Mouse (Mus musculus): ENCODE measurements around the gene Zswim2.
"Not testable (repeated sequence)": the region's sequence is repeated elsewhere in the genome, so short reads cannot be mapped to it uniquely, and the experiment has no call there.

Gene Zswim2

GRCm38 (mm10) chr2:83940931-83941361 is at the start of gene Zswim2:
Zswim2 (minus strand) TSS chr2:83941228.
- DNase-seq (ENCODE audit: low read depth, low spot score): peak; percentile 24

DNA sequence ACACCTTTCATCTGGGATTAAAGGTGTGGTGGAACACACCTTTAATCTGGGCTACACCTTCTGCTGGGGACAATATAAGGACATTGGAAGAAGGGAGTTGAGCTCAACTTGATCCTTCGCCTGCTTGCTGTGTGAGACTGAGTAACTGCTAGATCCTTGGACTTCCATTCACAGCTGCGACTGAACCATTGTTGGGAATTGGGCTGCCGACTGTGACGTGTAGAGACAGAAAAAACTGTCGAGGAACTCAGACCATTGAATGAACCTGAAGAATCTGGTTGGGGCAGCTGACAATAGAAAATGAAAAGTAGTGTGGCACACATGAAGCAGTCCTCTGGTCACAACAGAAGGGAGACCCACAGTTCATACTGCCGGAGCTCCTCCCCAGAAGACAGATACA is 49.2 kb upstream of the Zswim2 start, which contains the start of gene Gm13691:
Gene Gm13691, plus strand, starts transcription at position 301 of the 400 bp plus-strand sequence.
- not testable (repeated sequence) for DNase-seq (ENCODE audit: low read depth, low spot score)

- not testable (repeated sequence) for DNase-seq (ENCODE audit: low read depth, low spot score)
Observed at GRCm38 (mm10) chr2:83984443-83984842, 43.4 kb upstream of the Zswim2 start, which contains the start of gene Gm13697. Gm13697 (plus strand) TSS chr2:83984743.

GRCm38 (mm10) chr2:83978633-83979032 is 37.6 kb upstream of the Zswim2 start, which contains the start of gene Gm13694:
Gm13694 (plus strand) TSS chr2:83978933.
- not testable (repeated sequence) for DNase-seq (ENCODE audit: low read depth, low spot score)

GRCm38 (mm10) chr2:83972823-83973222 is 31.8 kb upstream of the Zswim2 start, which contains the start of gene Gm13696:
Gm13696 (plus strand) TSS chr2:83973123.
- not testable (repeated sequence) for DNase-seq (ENCODE audit: low read depth, low spot score)

DNA sequence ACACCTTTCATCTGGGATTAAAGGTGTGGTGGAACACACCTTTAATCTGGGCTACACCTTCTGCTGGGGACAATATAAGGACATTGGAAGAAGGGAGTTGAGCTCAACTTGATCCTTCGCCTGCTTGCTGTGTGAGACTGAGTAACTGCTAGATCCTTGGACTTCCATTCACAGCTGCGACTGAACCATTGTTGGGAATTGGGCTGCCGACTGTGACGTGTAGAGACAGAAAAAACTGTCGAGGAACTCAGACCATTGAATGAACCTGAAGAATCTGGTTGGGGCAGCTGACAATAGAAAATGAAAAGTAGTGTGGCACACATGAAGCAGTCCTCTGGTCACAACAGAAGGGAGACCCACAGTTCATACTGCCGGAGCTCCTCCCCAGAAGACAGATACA is 26.0 kb upstream of the Zswim2 start, which contains the start of gene Gm13695:
Gene Gm13695, plus strand, starts transcription at position 301 of the 400 bp plus-strand sequence.
- not testable (repeated sequence) for DNase-seq (ENCODE audit: low read depth, low spot score)

DNA sequence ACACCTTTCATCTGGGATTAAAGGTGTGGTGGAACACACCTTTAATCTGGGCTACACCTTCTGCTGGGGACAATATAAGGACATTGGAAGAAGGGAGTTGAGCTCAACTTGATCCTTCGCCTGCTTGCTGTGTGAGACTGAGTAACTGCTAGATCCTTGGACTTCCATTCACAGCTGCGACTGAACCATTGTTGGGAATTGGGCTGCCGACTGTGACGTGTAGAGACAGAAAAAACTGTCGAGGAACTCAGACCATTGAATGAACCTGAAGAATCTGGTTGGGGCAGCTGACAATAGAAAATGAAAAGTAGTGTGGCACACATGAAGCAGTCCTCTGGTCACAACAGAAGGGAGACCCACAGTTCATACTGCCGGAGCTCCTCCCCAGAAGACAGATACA is 20.2 kb upstream of the Zswim2 start, which contains the start of gene Gm13693:
Gene Gm13693, plus strand, starts transcription at position 301 of the 400 bp plus-strand sequence.
- not testable (repeated sequence) for DNase-seq (ENCODE audit: low read depth, low spot score)

DNA sequence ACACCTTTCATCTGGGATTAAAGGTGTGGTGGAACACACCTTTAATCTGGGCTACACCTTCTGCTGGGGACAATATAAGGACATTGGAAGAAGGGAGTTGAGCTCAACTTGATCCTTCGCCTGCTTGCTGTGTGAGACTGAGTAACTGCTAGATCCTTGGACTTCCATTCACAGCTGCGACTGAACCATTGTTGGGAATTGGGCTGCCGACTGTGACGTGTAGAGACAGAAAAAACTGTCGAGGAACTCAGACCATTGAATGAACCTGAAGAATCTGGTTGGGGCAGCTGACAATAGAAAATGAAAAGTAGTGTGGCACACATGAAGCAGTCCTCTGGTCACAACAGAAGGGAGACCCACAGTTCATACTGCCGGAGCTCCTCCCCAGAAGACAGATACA is 14.4 kb upstream of the Zswim2 start, which contains the start of gene Gm13698:
Gene Gm13698, plus strand, starts transcription at position 301 of the 400 bp plus-strand sequence.
- DNase-seq (ENCODE audit: low read depth, low spot score): not testable (repeated sequence)

DNA sequence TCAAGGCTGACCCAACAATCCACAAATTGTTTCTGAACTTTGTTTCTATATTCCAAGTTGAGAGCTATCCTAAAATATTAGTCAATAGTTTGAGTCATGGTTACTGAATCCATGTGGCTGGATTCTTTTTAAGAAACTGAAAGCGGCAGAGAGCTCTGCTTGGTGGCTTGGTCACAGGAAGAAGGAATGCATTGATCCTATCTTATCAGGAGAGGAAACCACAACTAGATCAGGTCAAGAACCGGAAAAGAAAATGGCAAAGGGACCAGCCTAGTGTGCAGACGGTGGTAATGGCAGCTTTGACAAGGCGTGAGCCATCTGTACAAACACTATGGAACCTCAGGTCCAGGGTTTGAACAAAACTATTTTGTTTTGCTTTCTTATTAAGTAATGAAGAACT is 764 bp upstream of the Zswim2 start:
- no peak for DNase-seq (ENCODE audit: low read depth, low spot score)

DNA sequence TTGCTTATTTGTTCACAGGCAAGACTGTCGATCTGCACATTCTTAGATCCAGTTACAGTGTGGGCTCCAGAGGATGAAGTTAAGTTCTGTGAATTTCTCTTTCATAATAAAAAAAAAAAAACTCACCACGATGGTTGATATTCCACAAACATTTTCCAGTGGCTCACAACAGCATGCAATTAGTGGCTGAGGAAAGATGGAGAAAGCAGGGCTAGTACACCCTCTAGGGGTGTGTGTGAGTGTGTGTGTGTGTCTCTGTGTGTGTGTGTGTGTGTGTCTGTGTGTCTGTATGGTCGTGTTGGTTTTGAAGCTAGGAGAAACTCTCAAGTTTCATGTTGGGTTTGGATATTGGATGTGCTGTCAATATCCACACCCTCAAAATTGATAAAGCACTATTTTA is 350 bp upstream of the Zswim2 start:
- DNase-seq (ENCODE audit: low read depth, low spot score): no peak

DNA sequence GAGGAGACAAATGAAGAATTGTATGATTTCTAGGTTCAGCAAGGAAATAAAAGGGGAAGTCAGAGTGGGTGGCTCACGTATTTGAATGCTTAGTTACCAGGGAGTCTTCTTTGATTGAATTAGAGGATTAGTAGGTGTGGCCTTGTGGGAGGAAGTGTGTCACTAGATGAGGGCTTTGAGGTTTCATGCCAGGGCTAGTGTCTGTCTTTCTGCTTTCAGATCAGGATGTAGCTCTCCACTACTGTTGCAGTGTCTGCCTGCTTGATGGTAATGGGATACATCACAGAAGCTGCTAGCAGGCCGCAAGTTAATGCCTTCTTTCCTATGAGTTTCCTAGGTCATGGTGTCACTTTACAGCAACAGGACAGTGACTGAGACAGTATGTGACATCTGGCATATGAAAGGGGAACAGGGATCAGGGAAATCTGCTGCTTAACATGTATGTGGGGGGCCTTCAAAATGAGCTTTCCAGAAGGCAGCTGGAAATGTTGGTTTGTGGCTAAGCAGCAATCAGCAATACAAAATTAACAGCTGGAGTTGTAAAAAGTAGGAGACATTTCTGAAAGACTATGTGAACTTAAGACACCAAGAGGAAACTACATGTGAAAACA is 11.4 kb downstream of the Zswim2 start:
- no peak for DNase-seq (ENCODE audit: low read depth, low spot score)

- DNase-seq (ENCODE audit: low read depth, low spot score): no peak
Observed at GRCm38 (mm10) chr2:83901896-83902540, 39.0 kb downstream of the Zswim2 start.

DNA sequence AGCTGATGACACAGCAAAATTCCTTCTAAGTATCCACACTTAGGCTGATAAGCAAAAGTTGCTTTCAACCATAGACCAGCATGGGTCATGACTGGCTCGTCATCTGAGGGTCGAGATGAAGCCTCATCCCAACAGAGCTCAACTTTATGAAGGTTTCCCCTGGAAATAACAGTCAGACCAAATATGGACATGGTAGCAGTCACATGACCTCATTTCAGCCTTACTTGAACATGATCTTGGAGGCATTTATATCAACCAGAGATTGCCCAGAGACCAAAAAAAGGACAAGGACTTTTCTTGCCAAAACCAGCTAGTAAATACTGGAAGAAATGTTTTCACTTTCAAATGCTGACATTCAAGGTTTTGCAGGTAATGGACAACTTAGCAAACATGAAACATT is 47.3 kb downstream of the Zswim2 start:
- DNase-seq (ENCODE audit: low read depth, low spot score): no peak

GRCm38 (mm10) chr2:83883850-83884420 is 57.1 kb downstream of the Zswim2 start:
- no peak for DNase-seq (ENCODE audit: low read depth, low spot score)

Data from retina, postnatal 7 days (tissue).